Mouse (Mus musculus) erythroblast, embryonic 14.5 days (primary cell): ENCODE measurements around the gene Mum1.

Experiments used
- GATA1 ChIP-seq: IDR thresholded peaks from 2 replicates; pipeline ENCODE4 v1.6.1; 2012; ENCODE audit warnings: low read length, inconsistent platforms, mixed read lengths
- TAL1 ChIP-seq: IDR thresholded peaks from 3 replicates; pipeline ENCODE4 v1.6.1; 2012; ENCODE audit warnings: low read length, inconsistent platforms, mixed read lengths

DNA sequence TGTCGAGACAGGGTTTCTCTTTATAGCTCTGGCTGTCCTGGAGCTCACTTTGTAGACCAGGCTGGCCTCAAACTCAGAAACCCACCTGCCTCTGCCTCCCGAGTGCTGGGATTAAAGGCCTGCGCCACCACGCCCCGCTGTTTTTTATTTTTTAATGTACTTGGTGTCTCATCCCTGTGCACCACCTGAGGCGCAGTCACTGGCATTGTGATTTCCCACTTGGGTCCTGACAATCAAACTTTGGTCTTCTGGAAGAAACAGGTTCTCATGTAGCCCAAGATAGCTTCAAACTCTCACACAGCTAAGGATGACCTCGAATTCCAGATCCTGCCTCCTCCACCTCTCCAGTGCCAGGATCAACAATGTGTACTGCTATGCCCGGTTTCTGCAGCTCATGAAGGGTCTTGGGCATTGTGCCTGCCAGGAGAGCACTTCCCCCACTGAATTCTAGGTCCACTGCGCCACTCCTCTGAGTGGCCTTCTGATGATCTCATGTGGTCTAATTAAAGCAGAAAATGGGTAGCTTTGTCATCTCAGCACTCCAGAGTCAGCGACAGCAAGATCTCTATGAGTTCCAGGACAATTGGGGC lies 36.6 kb downstream of the Mum1 start:
- TF ChIP-seq GATA1 (no peak), TAL1 (no peak)
